Mouse (Mus musculus): ENCODE results near the gene Adgb. TPM values are rescaled to one million over a fixed set of nuclear protein-coding genes. Genes with fewer than 3 reads are reported as not detected.
"Not testable (repeated sequence)": the region's sequence is repeated elsewhere in the genome, so short reads cannot be mapped to it uniquely, and the experiment has no call there.

The Adgb gene
- polyA plus RNA-seq (2014; fragmentation: Nextera tagmentation; extraction: Ambion mirVana): 0.07 and 0.27 TPM in 2 replicates

GRCm38 (mm10) chr10:10471961-10472610, at the start of gene Adgb:
TSS of gene Adgb (minus strand) at chr10:10472326.
- Histone ChIP-seq H3K4me2 (replicated peaks; ENCODE audit: low read depth, low read length) (peak within 1 kb of the TSS; percentile 51), H3K4me3 (ENCODE audit: low read depth, low read length) (peak within 1 kb of the TSS; percentile 24; the same call in 1 of the 2 replicates), H3K4me1 (ENCODE audit: control insufficient read depth, insufficient read depth, low read length) (0 out of 2 replicates have a peak, but pooled peaks cover 3% of the 10 kb centered on the region), H3K27ac (ENCODE audit: low read length) (no peak within 1 kb of the TSS), H3K9ac (replicated peaks; ENCODE audit: low read depth, low read length) (0 out of 2 replicates have a peak within 1 kb of the TSS, but pooled peaks have one; percentile 10), H3K27me3 (ENCODE audit: control insufficient read depth, insufficient read depth, low read length) (no peaks in the 10 kb centered on the region), H3K36me3 (ENCODE audit: control insufficient read depth, insufficient read depth, low read length) (no peaks in the 10 kb centered on the region), H3K9me3 (ENCODE audit: control insufficient read depth, low read depth, low read length) (no peaks in the 10 kb centered on the region)
- ATAC-seq (ENCODE audit: insufficient number of reproducible peaks, insufficient read depth, low FRiP score, low read depth): peak; percentile 83
- 5% methylated on average over 22 of the region's 22 CpGs for WGBS

GRCm38 (mm10) chr10:10480139-10480538, 8.0 kb upstream of the Adgb start:
- Histone ChIP-seq H3K4me3 (ENCODE audit: low read depth, low read length) (no peak overlapping the region), H3K4me2 (replicated peaks; ENCODE audit: low read depth, low read length) (no peak overlapping the region), H3K27ac (ENCODE audit: low read length) (no peak overlapping the region), H3K9ac (replicated peaks; ENCODE audit: low read depth, low read length) (no peak overlapping the region), H3K36me3 (ENCODE audit: control insufficient read depth, insufficient read depth, low read length) (no peaks in the 10 kb centered on the region), H3K27me3 (ENCODE audit: control insufficient read depth, insufficient read depth, low read length) (no peaks in the 10 kb centered on the region), H3K9me3 (ENCODE audit: control insufficient read depth, low read depth, low read length) (no peaks in the 10 kb centered on the region), H3K4me1 (ENCODE audit: control insufficient read depth, insufficient read depth, low read length) (no peaks in the 10 kb centered on the region)
- no peak for ATAC-seq (ENCODE audit: insufficient number of reproducible peaks, insufficient read depth, low FRiP score, low read depth)
- 71% methylated on average over 1 of the region's 1 CpGs for WGBS

- H3K4me2 ChIP-seq (replicated peaks; ENCODE audit: low read depth, low read length); ATAC-seq (ENCODE audit: insufficient number of reproducible peaks, insufficient read depth, low FRiP score, low read depth); H3K4me1 ChIP-seq (ENCODE audit: control insufficient read depth, insufficient read depth, low read length); H3K9me3 ChIP-seq (ENCODE audit: control insufficient read depth, low read depth, low read length); H3K36me3 ChIP-seq (ENCODE audit: control insufficient read depth, insufficient read depth, low read length); H3K4me3 ChIP-seq (ENCODE audit: low read depth, low read length); H3K27me3 ChIP-seq (ENCODE audit: control insufficient read depth, insufficient read depth, low read length); H3K9ac ChIP-seq (replicated peaks; ENCODE audit: low read depth, low read length); H3K27ac ChIP-seq (ENCODE audit: low read length): not testable (repeated sequence)
- WGBS: 58% methylated on average over 10 of the region's 10 CpGs
Observed at GRCm38 (mm10) chr10:10477429-10477828, 5.3 kb upstream of the Adgb start.

DNA sequence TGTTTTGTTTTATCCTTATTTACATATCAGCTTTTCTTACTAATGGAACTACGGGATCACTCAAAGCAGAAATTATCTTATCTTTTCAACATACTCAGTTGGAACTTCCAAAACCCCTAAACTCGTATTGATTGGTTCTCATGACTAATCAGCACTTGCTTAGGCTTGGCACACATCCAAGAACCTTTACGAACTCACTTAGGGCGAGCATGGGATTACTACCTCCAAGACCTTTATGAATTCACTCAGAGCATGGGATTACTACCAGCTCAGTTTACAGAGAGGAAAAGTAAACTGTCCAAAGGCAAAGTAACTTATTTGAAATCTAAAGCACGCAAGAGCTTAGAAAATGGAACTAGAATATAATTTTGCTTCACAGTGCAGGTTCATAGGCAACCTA, 4.8 kb upstream of the Adgb start:
- Histone ChIP-seq H3K9ac (replicated peaks; ENCODE audit: low read depth, low read length) (no peak overlapping the region), H3K4me1 (ENCODE audit: control insufficient read depth, insufficient read depth, low read length) (0 out of 2 replicates have a peak, but pooled peaks cover 2% of the 10 kb centered on the region), H3K9me3 (ENCODE audit: control insufficient read depth, low read depth, low read length) (no peaks in the 10 kb centered on the region), H3K27me3 (ENCODE audit: control insufficient read depth, insufficient read depth, low read length) (no peaks in the 10 kb centered on the region), H3K4me2 (replicated peaks; ENCODE audit: low read depth, low read length) (no peak overlapping the region), H3K27ac (ENCODE audit: low read length) (no peak overlapping the region), H3K4me3 (ENCODE audit: low read depth, low read length) (no peak overlapping the region), H3K36me3 (ENCODE audit: control insufficient read depth, insufficient read depth, low read length) (no peaks in the 10 kb centered on the region)
- no peak for ATAC-seq (ENCODE audit: insufficient number of reproducible peaks, insufficient read depth, low FRiP score, low read depth)
- 36% methylated on average over 5 of the region's 5 CpGs for WGBS

DNA sequence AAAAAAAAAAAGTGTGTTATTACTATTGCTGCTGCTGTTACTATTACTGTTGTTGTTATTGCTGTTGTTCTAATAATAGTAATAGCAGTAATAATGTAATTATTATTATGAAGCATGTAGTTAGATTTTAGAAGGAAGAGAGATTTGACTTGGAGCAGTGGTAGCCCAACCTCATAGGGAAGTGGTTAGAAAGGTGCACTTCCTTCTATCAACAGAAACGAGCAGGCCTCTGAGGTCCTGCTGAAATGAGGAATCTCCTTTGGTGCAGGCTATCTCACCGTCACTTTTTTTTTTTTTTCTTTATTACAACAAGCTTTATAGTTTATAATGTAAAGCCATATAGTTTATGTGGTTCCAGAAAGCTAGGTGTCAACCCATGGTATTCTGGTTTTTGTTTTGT, 4.4 kb upstream of the Adgb start:
- no peak overlapping the region for H3K9ac ChIP-seq (replicated peaks; ENCODE audit: low read depth, low read length)
- H3K4me3 ChIP-seq (ENCODE audit: low read depth, low read length): no peak overlapping the region
- no peak overlapping the region for H3K27ac ChIP-seq (ENCODE audit: low read length)
- H3K9me3 ChIP-seq (ENCODE audit: control insufficient read depth, low read depth, low read length): no peaks in the 10 kb centered on the region
- 0 out of 2 replicates have a peak, but pooled peaks cover 3% of the 10 kb centered on the region for H3K4me1 ChIP-seq (ENCODE audit: control insufficient read depth, insufficient read depth, low read length)
- ATAC-seq (ENCODE audit: insufficient number of reproducible peaks, insufficient read depth, low FRiP score, low read depth): no peak
- no peak overlapping the region for H3K4me2 ChIP-seq (replicated peaks; ENCODE audit: low read depth, low read length)
- 66% methylated on average over 2 of the region's 2 CpGs for WGBS
- H3K36me3 ChIP-seq (ENCODE audit: control insufficient read depth, insufficient read depth, low read length): no peaks in the 10 kb centered on the region
- no peaks in the 10 kb centered on the region for H3K27me3 ChIP-seq (ENCODE audit: control insufficient read depth, insufficient read depth, low read length)

DNA sequence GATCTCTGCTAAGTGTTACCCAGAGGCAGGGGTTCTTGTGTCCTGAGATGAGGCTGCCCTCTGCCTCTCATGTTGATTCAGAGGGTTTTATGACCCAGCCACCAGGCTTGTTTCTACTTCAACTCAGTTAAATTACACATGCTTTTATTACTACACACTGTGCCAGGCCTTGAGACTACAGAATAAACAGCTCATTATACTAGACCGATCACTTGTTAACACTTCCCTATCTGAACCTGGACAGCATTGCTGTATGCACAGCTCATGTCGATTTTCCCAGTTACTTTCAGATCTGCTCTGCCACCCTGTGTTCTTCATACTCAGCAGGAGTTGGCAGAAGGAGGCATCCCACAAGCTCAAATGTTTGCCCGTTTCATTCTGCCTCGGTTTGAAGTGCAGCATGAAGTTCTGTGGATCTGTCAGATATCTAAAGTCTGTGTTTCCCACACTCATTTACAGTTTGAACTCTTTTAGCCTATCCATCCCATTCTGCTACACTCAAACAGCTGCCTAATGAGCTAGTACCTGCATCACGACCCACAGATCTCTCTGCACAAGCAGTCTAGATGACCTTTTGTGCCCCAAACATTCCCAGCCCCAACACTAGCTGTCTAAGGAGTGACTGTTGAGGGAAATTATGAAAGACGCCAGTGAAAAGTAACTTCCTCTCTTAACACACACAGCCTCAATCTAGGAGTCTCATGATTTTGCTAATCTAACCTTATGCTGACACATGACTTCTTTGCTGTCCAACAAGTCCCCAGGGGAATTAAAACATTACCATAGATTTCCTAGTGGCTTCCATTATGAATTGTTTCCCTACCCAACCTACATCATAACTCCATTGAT, 3.2 kb downstream of the Adgb start:
- Histone ChIP-seq H3K9me3 (ENCODE audit: control insufficient read depth, low read depth, low read length) (no peaks in the 10 kb centered on the region), H3K36me3 (ENCODE audit: control insufficient read depth, insufficient read depth, low read length) (no peaks in the 10 kb centered on the region), H3K4me1 (ENCODE audit: control insufficient read depth, insufficient read depth, low read length) (0 out of 2 replicates have a peak, but pooled peaks cover 3% of the 10 kb centered on the region), H3K27me3 (ENCODE audit: control insufficient read depth, insufficient read depth, low read length) (no peaks in the 10 kb centered on the region), H3K9ac (replicated peaks; ENCODE audit: low read depth, low read length) (no peak overlapping the region), H3K4me3 (ENCODE audit: low read depth, low read length) (no peak overlapping the region), H3K4me2 (replicated peaks; ENCODE audit: low read depth, low read length) (no peak overlapping the region), H3K27ac (ENCODE audit: low read length) (no peak overlapping the region)
- no peak for ATAC-seq (ENCODE audit: insufficient number of reproducible peaks, insufficient read depth, low FRiP score, low read depth)
- WGBS: 47% methylated on average over 6 of the region's 6 CpGs

DNA sequence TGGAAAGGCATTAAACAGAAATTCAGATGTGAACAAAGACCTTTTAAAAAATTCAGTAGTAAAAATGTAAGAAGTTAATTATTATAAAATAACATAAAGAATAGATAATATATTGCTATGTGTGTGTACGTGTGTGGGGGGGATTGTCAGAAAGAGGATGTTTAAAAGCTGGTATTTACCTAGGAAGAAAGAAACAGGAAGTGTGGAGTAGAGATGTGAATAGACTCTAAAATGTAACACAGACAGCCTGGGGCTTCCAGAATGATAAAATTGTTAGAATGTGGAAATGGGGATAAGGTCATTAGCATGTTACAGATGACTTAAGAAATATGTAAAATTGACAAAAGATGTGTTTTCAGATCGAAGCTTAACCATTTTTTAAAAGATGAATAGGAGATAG, 12.0 kb downstream of the Adgb start:
- Histone ChIP-seq H3K36me3 (ENCODE audit: control insufficient read depth, insufficient read depth, low read length) (no peaks in the 10 kb centered on the region), H3K9me3 (ENCODE audit: control insufficient read depth, low read depth, low read length) (no peaks in the 10 kb centered on the region), H3K4me1 (ENCODE audit: control insufficient read depth, insufficient read depth, low read length) (no peaks in the 10 kb centered on the region), H3K4me2 (replicated peaks; ENCODE audit: low read depth, low read length) (no peak overlapping the region), H3K9ac (replicated peaks; ENCODE audit: low read depth, low read length) (no peak overlapping the region), H3K27ac (ENCODE audit: low read length) (no peak overlapping the region), H3K4me3 (ENCODE audit: low read depth, low read length) (no peak overlapping the region), H3K27me3 (ENCODE audit: control insufficient read depth, insufficient read depth, low read length) (no peaks in the 10 kb centered on the region)
- ATAC-seq (ENCODE audit: insufficient number of reproducible peaks, insufficient read depth, low FRiP score, low read depth): no peak
- WGBS: 63% methylated on average over 2 of the region's 2 CpGs

DNA sequence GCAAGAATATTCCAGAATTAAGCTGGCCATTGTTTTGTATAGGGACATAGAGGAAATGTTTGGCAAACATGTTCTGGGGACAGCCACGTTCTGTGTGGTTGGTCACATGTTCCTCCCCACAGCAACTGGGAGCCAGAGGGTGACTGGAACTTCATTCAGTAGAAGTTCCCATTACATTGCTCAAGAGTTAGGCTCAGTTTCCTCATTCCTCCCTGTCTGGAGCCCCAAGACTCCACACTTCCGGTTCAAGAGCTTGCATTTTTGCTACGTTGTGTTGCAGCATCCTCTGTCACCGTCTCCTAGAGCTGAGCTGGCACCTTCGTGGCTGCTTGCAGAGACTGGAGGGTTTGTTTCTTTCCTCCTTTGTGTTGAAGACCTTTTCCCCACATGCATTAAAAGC, 15.1 kb downstream of the Adgb start:
- Histone ChIP-seq H3K9ac (replicated peaks; ENCODE audit: low read depth, low read length) (no peak overlapping the region), H3K4me3 (ENCODE audit: low read depth, low read length) (no peak overlapping the region), H3K4me2 (replicated peaks; ENCODE audit: low read depth, low read length) (no peak overlapping the region), H3K9me3 (ENCODE audit: control insufficient read depth, low read depth, low read length) (no peaks in the 10 kb centered on the region), H3K36me3 (ENCODE audit: control insufficient read depth, insufficient read depth, low read length) (no peaks in the 10 kb centered on the region), H3K4me1 (ENCODE audit: control insufficient read depth, insufficient read depth, low read length) (no peaks in the 10 kb centered on the region), H3K27ac (ENCODE audit: low read length) (no peak overlapping the region), H3K27me3 (ENCODE audit: control insufficient read depth, insufficient read depth, low read length) (no peaks in the 10 kb centered on the region)
- WGBS: 84% methylated on average over 5 of the region's 5 CpGs
- ATAC-seq (ENCODE audit: insufficient number of reproducible peaks, insufficient read depth, low FRiP score, low read depth): no peak

Measured in stomach, embryonic 14.5 days (tissue).